In genomic region chr1:153749211-153749801, GRCm38 (mm10) we compare ENCODE assay signal across 8 mouse cellular contexts. TPM values are rescaled to one million over a fixed set of nuclear protein-coding genes. Genes with fewer than 3 reads are reported as not detected.
DNase-seq lines count a peak whose midpoint lies in the region; ATAC-seq lines count a peak whose summit lies in the region.

Gene Rnasel, plus strand, starts transcription at chr1:153749426.

- H3K9ac ChIP-seq in forebrain, embryonic 13.5 days = peak within 1 kb of the TSS; percentile 79

- H3K27me3 ChIP-seq in forebrain, embryonic 13.5 days = no peaks in the 10 kb centered on the region

- H3K4me2 ChIP-seq in forebrain, embryonic 13.5 days = peak within 1 kb of the TSS; percentile 64

- H3K4me3 ChIP-seq in forebrain, embryonic 13.5 days = peak within 1 kb of the TSS; percentile 46

- H3K27ac ChIP-seq in forebrain, embryonic 13.5 days = peak within 1 kb of the TSS; percentile 77

- DNase-seq in Muller cell, postnatal 12 days (ENCODE audit: inconsistent ontology term) = peak; percentile 91
- peak; percentile 74 for DNase-seq in c-Kit-positive CD71-negative TER-119-negative erythroid progenitor cells, embryonic 14.5 days (ENCODE audit: low read depth)
- peak; percentile 82 for DNase-seq in heart, postnatal 4 days
- DNase-seq in layer of hippocampus, adult 9-10 months (ENCODE audit: low spot score) = peak; percentile 48
- peak; percentile 77 for DNase-seq in lung, postnatal 14 days
- peak; percentile 56 for DNase-seq in ovary, postnatal 14 days (ENCODE audit: low spot score)
- DNase-seq in thymus, postnatal 4 days = peak; percentile 81

- peak; percentile 66 for ATAC-seq in forebrain, embryonic 13.5 days

- 3% methylated on average over 18 of the region's 18 CpGs for WGBS in forebrain, embryonic 13.5 days

- no peaks in the 10 kb centered on the region for H3K9me3 ChIP-seq in forebrain, embryonic 13.5 days (replicated peaks)

- peaks cover 8% of the 10 kb centered on the region for H3K36me3 ChIP-seq in forebrain, embryonic 13.5 days (ENCODE audit: poor library complexity, severe bottlenecking)

- H3K4me1 ChIP-seq in forebrain, embryonic 13.5 days = peaks cover 48% of the 10 kb centered on the region

RNA-seq across cellular contexts. Expression of gene Rnasel, which starts in this region (rescaled TPM):
- polyA plus RNA-seq in forebrain, embryonic 13.5 days (2015; fragmentation: Nextera tagmentation; extraction: Ambion mirVana) = 38.1 and 41.9 TPM in 2 replicates
- total RNA-seq in heart, postnatal 4 days (2021) = 10 to 100 TPM; 20.5 to 21.1 TPM

Comparison
In these comparisons a context has a peak if more than half of its experiments do, and no peak if none do; other contexts are left out.
1. Peak in every context shown above with its lines: DNase-seq, ATAC-seq, H3K4me3 ChIP-seq and H3K27ac ChIP-seq.